Mouse (Mus musculus): ENCODE measurements around the gene Igf2bp2. TPM values are rescaled to one million over a fixed set of nuclear protein-coding genes. Genes with fewer than 3 reads are reported as not detected.

Igf2bp2 gene
- polyA plus RNA-seq, 1 experiment from 2014 or later, result 139 TPM

DNA sequence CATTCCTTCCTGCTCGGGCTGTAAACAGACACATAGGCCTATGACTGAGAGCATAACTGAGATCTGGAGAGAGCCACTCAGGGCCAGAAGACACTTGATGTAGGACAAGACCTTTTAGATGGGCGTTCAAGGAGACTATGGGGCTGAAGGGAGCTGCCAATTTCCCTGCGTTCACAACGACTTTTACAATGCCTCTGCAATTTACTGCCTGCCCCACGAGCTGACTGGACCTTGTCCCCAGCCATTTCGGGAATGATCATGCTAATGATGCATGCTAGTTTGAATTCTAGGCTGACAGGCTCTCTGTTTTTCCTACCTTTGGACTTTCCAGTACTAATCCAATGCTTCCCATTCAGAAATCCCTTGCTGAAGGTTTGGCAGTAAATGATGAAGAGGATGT, 22.2 kb downstream of the Igf2bp2 start:
- H3K9me3 ChIP-seq (ENCODE audit: control insufficient read depth, low read length), result no peaks in the 10 kb centered on the region
- 0 out of 2 replicates have a peak, but pooled peaks cover 3% of the 10 kb centered on the region for H3K36me3 ChIP-seq (ENCODE audit: control insufficient read depth, insufficient read depth, low read length)
- H3K4me2 ChIP-seq (ENCODE audit: low read length), result no peak overlapping the region
- 0 out of 2 replicates have a peak, but pooled peaks cover 9% of the 10 kb centered on the region for H3K4me1 ChIP-seq (replicated peaks; ENCODE audit: control insufficient read depth, insufficient read depth, low read length)
- ATAC-seq (replicated peaks; ENCODE audit: low FRiP score, low TSS enrichment, low read depth) (no peak), DNase-seq (ENCODE audit: low spot score) (peak; percentile 61)
- WGBS, result 57% methylated on average over 6 of the region's 6 CpGs
- H3K4me3 ChIP-seq (ENCODE audit: low read depth, low read length), result no peak overlapping the region
- no peak overlapping the region for H3K9ac ChIP-seq (ENCODE audit: low read length)
- H3K27ac ChIP-seq (ENCODE audit: low read depth), result no peak overlapping the region
- no peaks in the 10 kb centered on the region for H3K27me3 ChIP-seq (replicated peaks; ENCODE audit: control insufficient read depth, insufficient read depth, low read length)

DNA sequence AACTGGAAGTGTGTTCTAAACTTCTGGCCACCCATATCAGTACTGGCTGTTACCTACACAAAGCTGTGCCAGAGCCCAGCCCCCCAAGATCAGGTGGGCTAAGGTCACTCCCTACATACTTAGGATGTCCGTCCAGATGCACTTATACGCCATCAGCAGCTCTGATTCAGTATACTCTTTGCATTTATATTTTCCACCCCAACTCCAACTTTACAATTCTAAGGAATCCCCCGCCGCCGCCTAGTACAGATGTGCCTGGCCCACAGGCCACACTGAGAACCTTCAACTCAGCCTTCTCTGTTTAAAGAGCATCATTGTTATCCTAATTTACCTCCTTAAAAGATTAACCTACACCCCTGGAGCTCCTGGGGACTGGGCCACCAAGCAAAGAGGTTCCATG, 23.3 kb downstream of the Igf2bp2 start:
- Histone ChIP-seq H3K27me3 (replicated peaks; ENCODE audit: control insufficient read depth, insufficient read depth, low read length) (no peaks in the 10 kb centered on the region), H3K4me2 (ENCODE audit: low read length) (no peak overlapping the region), H3K36me3 (ENCODE audit: control insufficient read depth, insufficient read depth, low read length) (0 out of 2 replicates have a peak, but pooled peaks cover 3% of the 10 kb centered on the region), H3K9ac (ENCODE audit: low read length) (no peak overlapping the region), H3K27ac (ENCODE audit: low read depth) (no peak overlapping the region), H3K9me3 (ENCODE audit: control insufficient read depth, low read length) (no peaks in the 10 kb centered on the region), H3K4me1 (replicated peaks; ENCODE audit: control insufficient read depth, insufficient read depth, low read length) (0 out of 2 replicates have a peak, but pooled peaks cover 9% of the 10 kb centered on the region), H3K4me3 (ENCODE audit: low read depth, low read length) (no peak overlapping the region)
- WGBS, result 81% methylated on average over 5 of the region's 5 CpGs
- no peak for ATAC-seq (replicated peaks; ENCODE audit: low FRiP score, low TSS enrichment, low read depth)
- no peak for DNase-seq (ENCODE audit: low spot score)

DNA sequence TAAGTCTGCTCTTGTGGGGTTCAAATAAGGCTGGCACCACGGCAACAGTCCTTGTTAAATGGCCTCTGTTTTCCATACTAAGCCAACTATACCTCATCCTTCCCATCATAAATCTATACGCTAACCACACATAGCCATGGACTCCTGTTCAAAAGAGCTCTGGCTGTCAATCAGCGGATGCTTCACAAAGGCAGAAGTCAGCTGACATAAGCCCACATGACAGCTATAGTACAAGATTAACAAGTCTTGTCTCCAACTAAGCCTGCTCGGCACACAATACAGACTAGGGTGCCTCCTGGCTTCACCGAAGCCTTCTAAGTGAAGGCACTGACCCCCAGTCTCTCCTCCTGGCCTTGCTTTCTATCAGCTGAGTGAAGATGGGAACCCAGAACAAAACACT, 26.9 kb downstream of the Igf2bp2 start:
- Histone ChIP-seq H3K9ac (ENCODE audit: low read length) (no peak overlapping the region), H3K27ac (ENCODE audit: low read depth) (no peak overlapping the region), H3K9me3 (ENCODE audit: control insufficient read depth, low read length) (no peaks in the 10 kb centered on the region), H3K4me1 (replicated peaks; ENCODE audit: control insufficient read depth, insufficient read depth, low read length) (0 out of 2 replicates have a peak, but pooled peaks cover 9% of the 10 kb centered on the region), H3K4me2 (ENCODE audit: low read length) (no peak overlapping the region), H3K4me3 (ENCODE audit: low read depth, low read length) (no peak overlapping the region), H3K27me3 (replicated peaks; ENCODE audit: control insufficient read depth, insufficient read depth, low read length) (no peaks in the 10 kb centered on the region), H3K36me3 (ENCODE audit: control insufficient read depth, insufficient read depth, low read length) (no peaks in the 10 kb centered on the region)
- WGBS, result 88% methylated on average over 5 of the region's 5 CpGs
- ATAC-seq (replicated peaks; ENCODE audit: low FRiP score, low TSS enrichment, low read depth) (no peak), DNase-seq (ENCODE audit: low spot score) (no peak)

DNA sequence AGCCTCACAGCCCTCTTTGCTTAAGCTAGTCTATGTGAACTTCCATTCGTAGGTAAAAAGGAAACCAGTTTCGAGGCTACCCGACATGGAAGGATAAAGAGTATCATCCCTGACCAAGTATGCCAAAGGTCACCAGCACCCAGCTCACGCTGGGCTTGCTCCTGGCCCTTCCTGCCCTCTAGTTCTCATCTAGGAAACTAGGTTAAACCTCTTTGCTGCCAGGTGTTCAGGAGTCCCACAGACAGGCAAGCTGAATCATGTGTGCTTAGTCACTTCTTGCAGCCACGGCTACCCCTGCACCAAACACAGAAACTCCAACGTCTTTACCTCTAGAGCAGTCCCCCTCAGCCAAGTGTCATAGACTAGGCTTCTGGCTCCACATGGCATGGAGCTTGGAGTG, 31.8 kb downstream of the Igf2bp2 start:
- no peaks in the 10 kb centered on the region for H3K4me1 ChIP-seq (replicated peaks; ENCODE audit: control insufficient read depth, insufficient read depth, low read length)
- no peaks in the 10 kb centered on the region for H3K9me3 ChIP-seq (ENCODE audit: control insufficient read depth, low read length)
- no peak overlapping the region for H3K27ac ChIP-seq (ENCODE audit: low read depth)
- DNase-seq (ENCODE audit: low spot score) (no peak), ATAC-seq (replicated peaks; ENCODE audit: low FRiP score, low TSS enrichment, low read depth) (no peak)
- no peak overlapping the region for H3K4me3 ChIP-seq (ENCODE audit: low read depth, low read length)
- WGBS, result 75% methylated on average over 6 of the region's 6 CpGs
- H3K4me2 ChIP-seq (ENCODE audit: low read length), result no peak overlapping the region
- no peaks in the 10 kb centered on the region for H3K27me3 ChIP-seq (replicated peaks; ENCODE audit: control insufficient read depth, insufficient read depth, low read length)
- no peak overlapping the region for H3K9ac ChIP-seq (ENCODE audit: low read length)
- H3K36me3 ChIP-seq (ENCODE audit: control insufficient read depth, insufficient read depth, low read length), result no peaks in the 10 kb centered on the region

DNA sequence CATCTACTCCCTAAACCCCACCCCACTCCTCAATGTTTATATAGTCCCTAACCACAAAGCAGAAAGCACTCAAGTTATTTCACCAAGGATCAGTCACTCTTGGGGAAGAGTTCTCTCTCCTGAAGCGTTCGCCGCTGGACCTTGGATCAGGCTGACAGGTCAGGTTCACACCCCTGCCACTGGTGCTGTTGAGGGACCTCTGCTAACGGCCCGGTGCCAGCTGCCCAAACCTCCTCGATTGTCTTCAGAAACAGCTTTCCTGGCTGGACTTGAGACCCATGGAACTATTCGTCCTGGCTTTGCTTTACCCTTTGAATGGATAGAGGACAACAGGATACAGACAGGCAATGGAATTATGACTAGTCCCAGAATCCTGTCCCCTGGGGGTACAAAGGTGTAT, 33.6 kb downstream of the Igf2bp2 start:
- DNase-seq (ENCODE audit: low spot score) (no peak), ATAC-seq (replicated peaks; ENCODE audit: low FRiP score, low TSS enrichment, low read depth) (no peak)
- Histone ChIP-seq H3K9me3 (ENCODE audit: control insufficient read depth, low read length) (no peaks in the 10 kb centered on the region), H3K27ac (ENCODE audit: low read depth) (no peak overlapping the region), H3K4me1 (replicated peaks; ENCODE audit: control insufficient read depth, insufficient read depth, low read length) (0 out of 2 replicates have a peak, but pooled peaks cover 5% of the 10 kb centered on the region), H3K27me3 (replicated peaks; ENCODE audit: control insufficient read depth, insufficient read depth, low read length) (no peaks in the 10 kb centered on the region), H3K36me3 (ENCODE audit: control insufficient read depth, insufficient read depth, low read length) (no peaks in the 10 kb centered on the region), H3K4me3 (ENCODE audit: low read depth, low read length) (no peak overlapping the region), H3K9ac (ENCODE audit: low read length) (no peak overlapping the region), H3K4me2 (ENCODE audit: low read length) (no peak overlapping the region)
- 89% methylated on average over 7 of the region's 7 CpGs for WGBS

DNA sequence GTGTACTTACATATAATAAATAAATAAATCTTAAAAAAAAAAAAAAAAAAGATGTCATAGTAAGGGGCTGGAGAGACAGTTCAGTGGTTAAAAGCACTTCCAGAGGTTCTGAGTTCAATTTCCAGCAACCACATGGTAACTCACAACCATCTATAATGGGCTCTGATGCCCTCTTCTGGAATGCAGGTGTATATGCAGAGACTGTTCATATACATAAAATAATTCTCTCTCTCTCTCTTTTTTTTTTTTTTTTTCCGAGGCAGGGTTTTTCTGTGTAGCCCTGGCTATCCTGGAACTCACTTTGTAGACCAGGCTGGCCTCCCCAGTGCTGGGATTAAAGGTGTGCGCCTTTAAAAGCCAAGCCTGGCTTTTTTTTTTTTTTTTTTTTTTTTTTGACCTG, 34.5 kb downstream of the Igf2bp2 start:
- no peak overlapping the region for H3K27ac ChIP-seq (ENCODE audit: low read depth)
- no peak overlapping the region for H3K4me2 ChIP-seq (ENCODE audit: low read length)
- no peak overlapping the region for H3K4me3 ChIP-seq (ENCODE audit: low read depth, low read length)
- H3K36me3 ChIP-seq (ENCODE audit: control insufficient read depth, insufficient read depth, low read length), result no peaks in the 10 kb centered on the region
- DNase-seq (ENCODE audit: low spot score) (no peak), ATAC-seq (replicated peaks; ENCODE audit: low FRiP score, low TSS enrichment, low read depth) (no peak)
- H3K9me3 ChIP-seq (ENCODE audit: control insufficient read depth, low read length), result no peaks in the 10 kb centered on the region
- H3K4me1 ChIP-seq (replicated peaks; ENCODE audit: control insufficient read depth, insufficient read depth, low read length), result 0 out of 2 replicates have a peak, but pooled peaks cover 5% of the 10 kb centered on the region
- H3K27me3 ChIP-seq (replicated peaks; ENCODE audit: control insufficient read depth, insufficient read depth, low read length), result no peaks in the 10 kb centered on the region
- 89% methylated on average over 2 of the region's 2 CpGs for WGBS
- H3K9ac ChIP-seq (ENCODE audit: low read length), result no peak overlapping the region

- Histone ChIP-seq H3K4me2 (ENCODE audit: low read length) (no peak overlapping the region), H3K27me3 (replicated peaks; ENCODE audit: control insufficient read depth, insufficient read depth, low read length) (no peaks in the 10 kb centered on the region), H3K4me3 (ENCODE audit: low read depth, low read length) (no peak overlapping the region), H3K36me3 (ENCODE audit: control insufficient read depth, insufficient read depth, low read length) (no peaks in the 10 kb centered on the region), H3K4me1 (replicated peaks; ENCODE audit: control insufficient read depth, insufficient read depth, low read length) (0 out of 2 replicates have a peak, but pooled peaks cover 5% of the 10 kb centered on the region), H3K9me3 (ENCODE audit: control insufficient read depth, low read length) (no peaks in the 10 kb centered on the region), H3K9ac (ENCODE audit: low read length) (no peak overlapping the region), H3K27ac (ENCODE audit: low read depth) (no peak overlapping the region)
- no peak for DNase-seq (ENCODE audit: low spot score)
- WGBS, result 96% methylated on average over 5 of the region's 5 CpGs
- ATAC-seq (replicated peaks; ENCODE audit: low FRiP score, low TSS enrichment, low read depth), result no peak
Measured at GRCm38 (mm10) chr16:22127806-22128205, 35.3 kb downstream of the Igf2bp2 start.

GRCm38 (mm10) chr16:22126936-22127335, 36.2 kb downstream of the Igf2bp2 start:
- no peak overlapping the region for H3K9ac ChIP-seq (ENCODE audit: low read length)
- 91% methylated on average over 4 of the region's 4 CpGs for WGBS
- H3K4me2 ChIP-seq (ENCODE audit: low read length), result no peak overlapping the region
- no peaks in the 10 kb centered on the region for H3K27me3 ChIP-seq (replicated peaks; ENCODE audit: control insufficient read depth, insufficient read depth, low read length)
- ATAC-seq (replicated peaks; ENCODE audit: low FRiP score, low TSS enrichment, low read depth), result no peak
- H3K36me3 ChIP-seq (ENCODE audit: control insufficient read depth, insufficient read depth, low read length), result no peaks in the 10 kb centered on the region
- no peak overlapping the region for H3K4me3 ChIP-seq (ENCODE audit: low read depth, low read length)
- no peak for DNase-seq (ENCODE audit: low spot score)
- 0 out of 2 replicates have a peak, but pooled peaks cover 5% of the 10 kb centered on the region for H3K4me1 ChIP-seq (replicated peaks; ENCODE audit: control insufficient read depth, insufficient read depth, low read length)
- no peaks in the 10 kb centered on the region for H3K9me3 ChIP-seq (ENCODE audit: control insufficient read depth, low read length)
- H3K27ac ChIP-seq (ENCODE audit: low read depth), result no peak overlapping the region

GRCm38 (mm10) chr16:22124325-22124918, 38.7 kb downstream of the Igf2bp2 start:
- no peak overlapping the region for H3K9ac ChIP-seq (ENCODE audit: low read length)
- H3K4me3 ChIP-seq (ENCODE audit: low read depth, low read length), result no peak overlapping the region
- 0 out of 2 replicates have a peak, but pooled peaks have one; percentile 45 for ATAC-seq (replicated peaks; ENCODE audit: low FRiP score, low TSS enrichment, low read depth)
- H3K9me3 ChIP-seq (ENCODE audit: control insufficient read depth, low read length), result no peaks in the 10 kb centered on the region
- 0 out of 2 replicates have a peak, but pooled peaks cover 5% of the 10 kb centered on the region for H3K4me1 ChIP-seq (replicated peaks; ENCODE audit: control insufficient read depth, insufficient read depth, low read length)
- no peak overlapping the region for H3K4me2 ChIP-seq (ENCODE audit: low read length)
- H3K27me3 ChIP-seq (replicated peaks; ENCODE audit: control insufficient read depth, insufficient read depth, low read length), result no peaks in the 10 kb centered on the region
- DNase-seq (ENCODE audit: low spot score), result no peak
- no peak overlapping the region for H3K27ac ChIP-seq (ENCODE audit: low read depth)
- WGBS, result 18% methylated on average over 7 of the region's 7 CpGs
- H3K36me3 ChIP-seq (ENCODE audit: control insufficient read depth, insufficient read depth, low read length), result peaks cover 7% of the 10 kb centered on the region; the same call in 1 of the 2 replicates

Data from intestine, embryonic 14.5 days (tissue).